Mouse (Mus musculus) megakaryocyte, embryonic 14.5 days (primary cell): ENCODE results near the gene C1qtnf12. TPM values are rescaled to one million over a fixed set of nuclear protein-coding genes. Genes with fewer than 3 reads are reported as not detected.

Experiments
- H3K27me3 ChIP-seq: replicated peaks from 2 replicates; pipeline ENCODE3; 2012; ENCODE audit warnings: inconsistent platforms
- H3K36me3 ChIP-seq: replicated peaks from 2 replicates; pipeline ENCODE3; 2012; ENCODE audit warnings: low read length, inconsistent platforms, mixed read lengths
- H3K4me1 ChIP-seq: 2 replicates; pipeline ENCODE4 v1.6.1; 2012; ENCODE audit warnings: inconsistent platforms
- H3K4me3 ChIP-seq: replicated peaks from 2 replicates; pipeline ENCODE3; 2012; ENCODE audit warnings: moderate library complexity, mild to moderate bottlenecking, inconsistent platforms
- H3K9me3 ChIP-seq: 2 replicates; pipeline ENCODE4 v1.6.1; 2012; ENCODE audit warnings: inconsistent platforms
- FLI1 ChIP-seq: IDR thresholded peaks from 2 replicates; pipeline ENCODE4 v1.6.1; 2012; ENCODE audit warnings: low read length, inconsistent platforms, mixed read lengths
- GATA1 ChIP-seq: IDR thresholded peaks from 3 replicates; pipeline ENCODE4 v1.6.1; 2012; ENCODE audit warnings: mixed read lengths, low read length, inconsistent platforms, borderline replicate concordance
- polyA plus RNA-seq: library from polyadenylated mRNA; stranded (reverse); fragments of >175 nt; gene quantifications from 2 replicates; pipeline ENCODE4 v1.2.3, GENCODE M21; 2012; ENCODE audit warnings: low replicate concordance; ENCODE audit not compliant: insufficient read depth

C1qtnf12 gene
- 30.2 and 64.1 TPM in 2 replicates for polyA plus RNA-seq

GRCm38 (mm10) chr4:155962167-155962971 lies at the start of gene C1qtnf12:
Gene C1qtnf12, plus strand, starts transcription at chr4:155962318.
- TF ChIP-seq FLI1: no peak
- no peak for TF ChIP-seq GATA1
- Histone ChIP-seq H3K4me1 (peaks cover 32% of the 10 kb centered on the region), H3K36me3 (peaks cover 79% of the 10 kb centered on the region), H3K9me3 (no peaks in the 10 kb centered on the region), H3K4me3 (peak within 1 kb of the TSS; percentile 91), H3K27me3 (no peaks in the 10 kb centered on the region)

- Histone ChIP-seq H3K4me3 (no peak overlapping the region), H3K9me3 (no peaks in the 10 kb centered on the region), H3K36me3 (no peaks in the 10 kb centered on the region), H3K27me3 (peaks cover 27% of the 10 kb centered on the region), H3K4me1 (peaks cover 9% of the 10 kb centered on the region; the same call in 1 of the 2 replicates)
- no peak for TF ChIP-seq GATA1
- TF ChIP-seq FLI1: no peak
Measured at GRCm38 (mm10) chr4:155932031-155932430, 30.1 kb upstream of the C1qtnf12 start.

- TF ChIP-seq FLI1: no peak
- H3K27me3 ChIP-seq: peaks cover 10% of the 10 kb centered on the region
- H3K4me1 ChIP-seq: peaks cover 37% of the 10 kb centered on the region
- peak overlapping the region; percentile 92 for H3K4me3 ChIP-seq
- H3K36me3 ChIP-seq: peaks cover 21% of the 10 kb centered on the region
- no peaks in the 10 kb centered on the region for H3K9me3 ChIP-seq
Measured at GRCm38 (mm10) chr4:155943049-155943452, 19.1 kb upstream of the C1qtnf12 start.

GRCm38 (mm10) chr4:155943534-155944249 lies 18.4 kb upstream of the C1qtnf12 start, which contains the start of gene Ube2j2:
Gene Ube2j2, plus strand, starts transcription at chr4:155943831.
- H3K36me3 ChIP-seq: peaks cover 28% of the 10 kb centered on the region
- no peaks in the 10 kb centered on the region for H3K9me3 ChIP-seq
- peaks cover 10% of the 10 kb centered on the region for H3K27me3 ChIP-seq
- peak; percentile 98; the same call in 1 of the 2 replicates for TF ChIP-seq FLI1
- TF ChIP-seq GATA1: no peak
- H3K4me1 ChIP-seq: peaks cover 39% of the 10 kb centered on the region
- H3K4me3 ChIP-seq: peak within 1 kb of the TSS; percentile 92

- peaks cover 34% of the 10 kb centered on the region for H3K36me3 ChIP-seq
- no peaks in the 10 kb centered on the region for H3K9me3 ChIP-seq
- H3K4me3 ChIP-seq: peak overlapping the region; percentile 92
- peaks cover 39% of the 10 kb centered on the region for H3K4me1 ChIP-seq
- peaks cover 10% of the 10 kb centered on the region for H3K27me3 ChIP-seq
- TF ChIP-seq GATA1: no peak
- no peak for TF ChIP-seq FLI1
Measured at GRCm38 (mm10) chr4:155944271-155944670, 17.8 kb upstream of the C1qtnf12 start.

- H3K36me3 ChIP-seq: peaks cover 62% of the 10 kb centered on the region
- H3K27me3 ChIP-seq: no peaks in the 10 kb centered on the region
- TF ChIP-seq FLI1 (no peak), GATA1 (no peak)
- peaks cover 39% of the 10 kb centered on the region for H3K4me1 ChIP-seq
- H3K9me3 ChIP-seq: no peaks in the 10 kb centered on the region
- H3K4me3 ChIP-seq: no peak overlapping the region
Measured at GRCm38 (mm10) chr4:155947094-155947493, 15.0 kb upstream of the C1qtnf12 start.

- no peak for TF ChIP-seq FLI1
- no peak for TF ChIP-seq GATA1
- peaks cover 79% of the 10 kb centered on the region for H3K36me3 ChIP-seq
Measured at GRCm38 (mm10) chr4:155955491-155955890, 6.6 kb upstream of the C1qtnf12 start.

GRCm38 (mm10) chr4:155959275-155959674 lies 2.8 kb upstream of the C1qtnf12 start:
- Histone ChIP-seq H3K4me3 (no peak overlapping the region), H3K36me3 (peaks cover 75% of the 10 kb centered on the region), H3K4me1 (peaks cover 32% of the 10 kb centered on the region), H3K27me3 (no peaks in the 10 kb centered on the region), H3K9me3 (no peaks in the 10 kb centered on the region)
- TF ChIP-seq GATA1 (no peak), FLI1 (no peak)

More at GRCm38 (mm10) chr4:155955491-155955890, 6.6 kb upstream of the C1qtnf12 start:
- H3K4me3 ChIP-seq: no peak overlapping the region
- H3K4me1 ChIP-seq: peaks cover 4% of the 10 kb centered on the region
- no peaks in the 10 kb centered on the region for H3K27me3 ChIP-seq
- H3K9me3 ChIP-seq: no peaks in the 10 kb centered on the region

- Histone ChIP-seq H3K4me3 (peak overlapping the region; percentile 91), H3K36me3 (peaks cover 74% of the 10 kb centered on the region), H3K9me3 (no peaks in the 10 kb centered on the region), H3K27me3 (no peaks in the 10 kb centered on the region), H3K4me1 (peaks cover 32% of the 10 kb centered on the region)
- TF ChIP-seq GATA1: no peak
- TF ChIP-seq FLI1: no peak
Measured at GRCm38 (mm10) chr4:155963106-155963505, 988 bp downstream of the C1qtnf12 start.

GRCm38 (mm10) chr4:155964396-155964795 lies 2.3 kb downstream of the C1qtnf12 start:
- no peak overlapping the region for H3K4me3 ChIP-seq
- H3K27me3 ChIP-seq: no peaks in the 10 kb centered on the region
- TF ChIP-seq GATA1 (no peak), FLI1 (no peak)
- peaks cover 29% of the 10 kb centered on the region for H3K4me1 ChIP-seq
- no peaks in the 10 kb centered on the region for H3K9me3 ChIP-seq
- H3K36me3 ChIP-seq: peaks cover 76% of the 10 kb centered on the region
